Mouse (Mus musculus) midbrain, embryonic 14.5 days (tissue): ENCODE data around the gene Bag6. TPM values are rescaled to one million over a fixed set of nuclear protein-coding genes. Genes with fewer than 3 reads are reported as not detected.
A peak's percentile ranks its signal among the peaks of the same experiment; 100 is the strongest.

Experiments
- ATAC-seq: fragments of 200-750 bp; cut with Nextera tagmentation; 2 replicates; pipeline ENCODE4 v1.8.0; 2017; ENCODE audit warnings: moderate number of reproducible peaks, moderate library complexity; ENCODE audit not compliant: low FRiP score, low TSS enrichment
- DNase-seq: peaks from one replicate; pipeline ENCODE4 v3.0.0-alpha.2; 2015
- H3K27ac ChIP-seq: fragments of 300-500 bp; sonication (generic); replicated peaks from 2 replicates; pipeline ENCODE4 v1.5.1; 2014; ENCODE audit warnings: mild to moderate bottlenecking, low read depth, low read length, moderate library complexity
- H3K27me3 ChIP-seq: fragments of 300-500 bp; sonication (generic); 2 replicates; pipeline ENCODE4 v1.6.1; 2014; ENCODE audit warnings: low read length, control low read depth, mixed read lengths; ENCODE audit not compliant: control insufficient read depth, insufficient read depth
- H3K36me3 ChIP-seq: fragments of 300-500 bp; sonication (generic); 2 replicates; pipeline ENCODE4 v1.6.1; 2014; ENCODE audit warnings: low read length, control low read depth; ENCODE audit not compliant: control insufficient read depth, insufficient read depth
- H3K4me1 ChIP-seq: fragments of 300-500 bp; sonication (generic); 2 replicates; pipeline ENCODE4 v1.6.1; 2014; ENCODE audit warnings: mild to moderate bottlenecking, antibody characterized with exemption, low read length, control low read depth; ENCODE audit not compliant: control insufficient read depth, insufficient read depth
- H3K4me2 ChIP-seq: fragments of 300-500 bp; sonication (generic); 2 replicates; pipeline ENCODE4 v1.6.1; 2014; ENCODE audit warnings: mild to moderate bottlenecking, low read length, moderate library complexity
- H3K4me3 ChIP-seq: fragments of 300-500 bp; sonication (generic); replicated peaks from 2 replicates; pipeline ENCODE4 v1.5.1; 2014; ENCODE audit warnings: low read depth, low read length
- H3K9ac ChIP-seq: fragments of 300-500 bp; sonication (generic); replicated peaks from 2 replicates; pipeline ENCODE4 v1.6.1; 2014; ENCODE audit warnings: mild to moderate bottlenecking, low read length, moderate library complexity
- H3K9me3 ChIP-seq: fragments of 300-500 bp; sonication (generic); 2 replicates; pipeline ENCODE4 v1.6.1; 2016; ENCODE audit warnings: low read length, control low read depth, mixed read lengths; ENCODE audit not compliant: control insufficient read depth
- whole genome bisulfite sequencing: fragments of 180-500 bp; shearing (Covaris S2); extraction: QIAGEN DNeasy Blood & Tissue Kit; methylation state at CpG from one replicate; pipeline ENCODE4 v1.1.7; 2014; 5-methylcytosine and 5-hydroxymethylcytosine counted together
- microRNA-seq: library from miRNA; unstranded; fragments of <30 nt; microRNA quantifications from one replicate; pipeline ENCODE4, GENCODE M21; 2016
- polyA plus RNA-seq: library from polyadenylated mRNA; unstranded; fragments of >200 nt; fragmentation: Nextera tagmentation; extraction: Ambion mirVana; gene quantifications from 2 replicates; pipeline ENCODE4 v1.2.1, GENCODE M21; 2014

Gene Bag6
- polyA plus RNA-seq, 1 experiment from 2014 or later: 122 TPM

DNA sequence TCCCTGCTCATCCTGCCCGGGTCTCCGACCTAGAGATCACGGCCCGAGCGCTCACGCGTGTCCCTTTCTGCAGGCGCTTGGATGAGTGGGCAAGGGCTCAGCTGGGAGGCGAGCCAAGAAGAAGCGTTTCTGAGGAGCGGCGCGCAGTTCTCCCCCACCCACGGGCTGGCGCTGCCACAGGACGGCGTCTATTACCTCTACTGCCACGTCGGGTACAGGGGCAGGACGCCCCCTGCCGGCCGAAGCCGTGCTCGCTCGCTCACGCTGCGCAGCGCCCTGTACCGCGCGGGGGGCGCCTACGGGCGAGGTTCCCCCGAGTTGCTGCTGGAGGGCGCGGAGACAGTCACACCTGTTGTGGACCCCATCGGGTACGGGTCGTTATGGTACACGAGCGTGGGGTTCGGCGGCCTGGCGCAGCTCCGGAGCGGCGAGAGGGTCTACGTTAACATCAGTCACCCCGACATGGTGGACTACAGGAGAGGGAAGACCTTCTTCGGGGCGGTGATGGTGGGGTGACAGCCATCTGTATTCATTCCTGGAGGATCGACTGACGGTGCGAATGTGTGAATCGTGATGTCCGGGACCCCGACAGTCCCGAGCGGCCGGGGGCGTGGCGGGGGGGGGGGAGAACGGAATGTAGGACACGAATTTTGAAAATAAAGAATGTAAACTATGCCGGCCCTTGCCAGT is 60.8 kb downstream of the Bag6 start:
- DNase-seq: peak; percentile 84
- Histone ChIP-seq H3K4me3 (peak overlapping the region; percentile 30), H3K27me3 (peaks cover 29% of the 10 kb centered on the region), H3K9me3 (no peaks in the 10 kb centered on the region), H3K4me1 (peaks cover 6% of the 10 kb centered on the region; the same call in 1 of the 2 replicates), H3K9ac (peak overlapping the region; percentile 42; the same call in 1 of the 2 replicates), H3K36me3 (no peaks in the 10 kb centered on the region), H3K4me2 (peak overlapping the region; percentile 62), H3K27ac (no peak overlapping the region)
- 1% methylated on average over 66 of the region's 66 CpGs for WGBS
- ATAC-seq: peak; percentile 71

DNA sequence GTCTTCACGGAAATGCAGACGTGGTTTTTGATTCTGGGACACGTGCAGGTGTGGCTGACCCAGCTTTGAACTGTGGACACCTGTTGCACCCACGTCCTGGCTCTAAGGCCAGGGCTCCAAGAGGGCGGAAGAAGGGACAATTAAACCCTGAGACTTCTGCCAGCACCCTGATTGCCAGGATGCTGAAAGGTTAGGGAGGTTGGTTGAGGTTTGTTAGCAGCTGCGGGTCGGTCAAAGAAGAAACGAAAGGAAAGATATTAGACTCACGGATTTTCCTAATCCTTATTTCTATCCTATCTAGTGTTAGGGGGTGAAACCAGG is 61.3 kb downstream of the Bag6 start:
- H3K27me3 ChIP-seq: peaks cover 29% of the 10 kb centered on the region
- H3K9ac ChIP-seq: no peak overlapping the region; the same call in 1 of the 2 replicates
- no peak overlapping the region for H3K27ac ChIP-seq
- no peaks in the 10 kb centered on the region for H3K9me3 ChIP-seq
- H3K4me1 ChIP-seq: peaks cover 6% of the 10 kb centered on the region; the same call in 1 of the 2 replicates
- H3K36me3 ChIP-seq: no peaks in the 10 kb centered on the region
- H3K4me2 ChIP-seq: peak overlapping the region; percentile 62
- WGBS: 41% methylated on average over 9 of the region's 9 CpGs
- ATAC-seq (no peak), DNase-seq (no peak)
- peak overlapping the region; percentile 30 for H3K4me3 ChIP-seq

Small RNA genes lying within 50 kb of the gene (microRNA-seq; reads per million reads assigned to microRNA genes)
- gene Mir6973a: not detected

Other genes with a start within 250 kb of the Bag6 start
- gene C2, start 236.9 kb upstream of the Bag6 start, polyA plus RNA-seq: 2.1 and 3.6 TPM in 2 replicates
- gene Ehmt2, start 236.7 kb upstream of the Bag6 start, polyA plus RNA-seq: 91.6 and 97.0 TPM in 2 replicates
- not detected in 2 replicates for gene Slc44a4, start 220.7 kb upstream of the Bag6 start, polyA plus RNA-seq
- gene Neu1, start 203.9 kb upstream of the Bag6 start, polyA plus RNA-seq: 25.1 and 28.2 TPM in 2 replicates
- gene Hspa1b, start 175.9 kb upstream of the Bag6 start, polyA plus RNA-seq: 0.17 and 0.53 TPM in 2 replicates
- gene Gm20481, start 165.3 kb upstream of the Bag6 start, polyA plus RNA-seq: 1.1 and 2.3 TPM in 2 replicates
- gene Hspa1a, start 163.0 kb upstream of the Bag6 start, polyA plus RNA-seq: 5.6 and 8.1 TPM in 2 replicates
- 1.6 and 2.3 TPM in 2 replicates for gene Hspa1l, start 162.5 kb upstream of the Bag6 start, polyA plus RNA-seq
- 103 and 110 TPM in 2 replicates for gene Lsm2, start 153.3 kb upstream of the Bag6 start, polyA plus RNA-seq
- gene Vars, start 134.2 kb upstream of the Bag6 start, polyA plus RNA-seq: 43.4 and 51.1 TPM in 2 replicates
- 0.12 and 0.16 TPM in 2 replicates for gene Vwa7, start 118.6 kb upstream of the Bag6 start, polyA plus RNA-seq
- gene Sapcd1, start 107.2 kb upstream of the Bag6 start, polyA plus RNA-seq: 2.0 and 2.2 TPM in 2 replicates
- gene Msh5, start 88.4 kb upstream of the Bag6 start, polyA plus RNA-seq: 2.1 and 2.8 TPM in 2 replicates
- gene Clic1, start 85.2 kb upstream of the Bag6 start, polyA plus RNA-seq: 17.7 and 22.8 TPM in 2 replicates
- 375 and 392 TPM in 2 replicates for gene Ddah2, start 76.1 kb upstream of the Bag6 start, polyA plus RNA-seq
- not detected in 2 replicates for gene Ly6g6c, start 69.8 kb upstream of the Bag6 start, polyA plus RNA-seq
- 0.11 and 0.21 TPM in 2 replicates for gene Mpig6b, start 69.0 kb upstream of the Bag6 start, polyA plus RNA-seq
- 0.62 TPM in 1 of 2 replicates, not detected in the other for gene Ly6g6e, start 58.3 kb upstream of the Bag6 start, polyA plus RNA-seq
- gene Ly6g6d, start 57.1 kb upstream of the Bag6 start, polyA plus RNA-seq: 0.78 and 1.5 TPM in 2 replicates
- not detected in 2 replicates for gene Ly6g6f, start 49.6 kb upstream of the Bag6 start, polyA plus RNA-seq
- gene Abhd16a, start 45.9 kb upstream of the Bag6 start, polyA plus RNA-seq: 79.4 and 86.0 TPM in 2 replicates
- not detected in 2 replicates for gene Ly6g5c, start 26.9 kb upstream of the Bag6 start, polyA plus RNA-seq
- gene Ly6g5b, start 19.8 kb upstream of the Bag6 start, polyA plus RNA-seq: 1.3 TPM in 2 replicates
- 24.2 and 25.4 TPM in 2 replicates for gene Gpank1, start 13.7 kb upstream of the Bag6 start, polyA plus RNA-seq
- 328 and 334 TPM in 2 replicates for gene Csnk2b, start 13.1 kb upstream of the Bag6 start, polyA plus RNA-seq
- 6.0 and 6.8 TPM in 2 replicates for gene D17H6S53E, start 8.8 kb upstream of the Bag6 start, polyA plus RNA-seq
- 0.57 TPM in 1 of 2 replicates, not detected in the other for gene Apom, start 3.1 kb upstream of the Bag6 start, polyA plus RNA-seq
- 191 and 194 TPM in 2 replicates for gene Prrc2a, start 29.7 kb downstream of the Bag6 start, polyA plus RNA-seq
- gene Aif1, start 40.9 kb downstream of the Bag6 start, polyA plus RNA-seq: 3.3 and 8.8 TPM in 2 replicates
- gene Lst1, start 53.3 kb downstream of the Bag6 start, polyA plus RNA-seq: 3.8 and 9.0 TPM in 2 replicates
- 0.74 and 0.84 TPM in 2 replicates for gene Ltb, start 59.3 kb downstream of the Bag6 start, polyA plus RNA-seq
- not detected in 2 replicates for gene Tnf, start 66.8 kb downstream of the Bag6 start, polyA plus RNA-seq
- gene Lta, start 70.2 kb downstream of the Bag6 start, polyA plus RNA-seq: 0.20 and 0.73 TPM in 2 replicates
- not detected in 2 replicates for gene Gm16181, start 85.7 kb downstream of the Bag6 start, polyA plus RNA-seq
- 78.1 and 99.0 TPM in 2 replicates for gene Atp6v1g2, start 98.5 kb downstream of the Bag6 start, polyA plus RNA-seq
- gene Nfkbil1, start 100.6 kb downstream of the Bag6 start, polyA plus RNA-seq: 3.8 and 7.3 TPM in 2 replicates
- gene Ddx39b, start 106.6 kb downstream of the Bag6 start, polyA plus RNA-seq: 386 and 390 TPM in 2 replicates
- 68.5 and 74.3 TPM in 2 replicates for gene H2-D1, start 127.6 kb downstream of the Bag6 start, polyA plus RNA-seq
- gene H2-Q1, start 185.2 kb downstream of the Bag6 start, polyA plus RNA-seq: 0.16 TPM in 1 of 2 replicates, not detected in the other
- gene H2-Q2, start 207.1 kb downstream of the Bag6 start, polyA plus RNA-seq: 1.5 and 1.8 TPM in 2 replicates
- 0.18 and 0.80 TPM in 2 replicates for gene H2-Q4, start 244.4 kb downstream of the Bag6 start, polyA plus RNA-seq